Mouse (Mus musculus): ENCODE results near the gene Ap1g1. TPM values are rescaled to one million over a fixed set of nuclear protein-coding genes. Genes with fewer than 3 reads are reported as not detected.

Ap1g1 gene
- total RNA-seq, 2 experiments from 2014 or later: 53.2 to 53.6 TPM

Other genes with a start within 250 kb of the Ap1g1 start
- 10 to 100 TPM; 18.0 to 18.6 TPM for gene Dhx38, start 212.7 kb upstream of the Ap1g1 start, total RNA-seq (2021)
- gene Txnl4b, start 212.7 kb upstream of the Ap1g1 start, total RNA-seq (2021): 1 to 10 TPM; 5.3 to 6.9 TPM
- 1 to 10 TPM; 2.6 to 4.5 TPM for gene Hp, start 199.4 kb upstream of the Ap1g1 start, total RNA-seq (2021)
- gene Dhodh, start 169.9 kb upstream of the Ap1g1 start, total RNA-seq (2021): 10 to 100 TPM; 14.1 to 18.7 TPM
- under 1 TPM in 1 of 2 experiments, not detected in 1; 0.26 TPM for gene Pkd1l3, start 164.0 kb upstream of the Ap1g1 start, total RNA-seq (2021)
- gene Ist1, start 85.3 kb upstream of the Ap1g1 start, total RNA-seq (2021): 10 to 100 TPM; 61.7 to 62.6 TPM
- 10 to 100 TPM; 13.1 to 15.2 TPM for gene Zfp821, start 73.0 kb upstream of the Ap1g1 start, total RNA-seq (2021)
- 10 to 100 TPM; 34.7 to 36.7 TPM for gene Atxn1l, start 40.8 kb upstream of the Ap1g1 start, total RNA-seq (2021)
- gene Phlpp2, start 90.0 kb downstream of the Ap1g1 start, total RNA-seq (2021): 1 to 10 TPM; 5.6 to 6.4 TPM
- gene Marveld3, start 183.6 kb downstream of the Ap1g1 start, total RNA-seq (2021): under 1 TPM; 0.27 to 0.55 TPM
- gene Tat, start 211.9 kb downstream of the Ap1g1 start, total RNA-seq (2021): under 1 TPM; 0.12 to 0.31 TPM